Mouse (Mus musculus) ES-E14 (cell line): ENCODE measurements at regions not wholly inside any gene's neighbourhood (a gene's known extent, or its start where the extent isn't known, plus 50 kb on each side); places are given as distances from the start of the nearest gene placed in this dataset.

ENCODE experiments used
- CHD2 ChIP-seq: IDR thresholded peaks from 2 replicates; pipeline ENCODE4 v1.6.1; 2014; ENCODE audit warnings: mild to moderate bottlenecking, low read depth, low read length, inconsistent platforms
- MAFK ChIP-seq: IDR thresholded peaks from 2 replicates; pipeline ENCODE4 v1.6.1; 2014; ENCODE audit warnings: mild to moderate bottlenecking, low read depth, low read length, inconsistent platforms; ENCODE audit not compliant: insufficient read depth
- ZNF384 ChIP-seq: IDR thresholded peaks from 2 replicates; pipeline ENCODE4 v1.6.1; 2012; ENCODE audit warnings: low read depth, low read length, inconsistent platforms

DNA sequence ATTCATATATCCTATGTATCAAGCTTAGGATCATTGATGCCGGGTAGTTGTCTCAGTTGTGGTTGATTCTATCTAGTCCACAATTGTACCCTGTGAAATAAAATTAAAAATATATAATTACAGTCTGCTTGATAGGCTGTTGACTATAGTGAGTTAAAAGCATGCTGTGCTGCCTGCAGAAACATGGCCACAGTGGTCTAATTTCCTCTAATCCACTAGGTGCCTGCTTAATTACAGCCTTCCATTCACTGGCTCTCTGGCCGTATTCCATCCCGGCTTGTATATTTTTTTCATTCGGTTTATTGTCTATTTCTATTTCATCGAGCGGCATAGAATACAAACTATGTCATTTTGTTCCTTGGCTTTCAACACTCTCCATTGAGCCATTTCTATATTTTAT lies 873.4 kb downstream of the Adgrl3 start:
- no peak for TF ChIP-seq ZNF384
- no peak for TF ChIP-seq MAFK
- no peak for TF ChIP-seq CHD2
